Mouse (Mus musculus): ENCODE results near the gene Xrn2. TPM values are rescaled to one million over a fixed set of nuclear protein-coding genes. Genes with fewer than 3 reads are reported as not detected.
A peak's percentile ranks its signal among the peaks of the same experiment; 100 is the strongest.

The Xrn2 gene
- polyA plus RNA-seq, 1 experiment from 2014 or later = 62.9 TPM

DNA sequence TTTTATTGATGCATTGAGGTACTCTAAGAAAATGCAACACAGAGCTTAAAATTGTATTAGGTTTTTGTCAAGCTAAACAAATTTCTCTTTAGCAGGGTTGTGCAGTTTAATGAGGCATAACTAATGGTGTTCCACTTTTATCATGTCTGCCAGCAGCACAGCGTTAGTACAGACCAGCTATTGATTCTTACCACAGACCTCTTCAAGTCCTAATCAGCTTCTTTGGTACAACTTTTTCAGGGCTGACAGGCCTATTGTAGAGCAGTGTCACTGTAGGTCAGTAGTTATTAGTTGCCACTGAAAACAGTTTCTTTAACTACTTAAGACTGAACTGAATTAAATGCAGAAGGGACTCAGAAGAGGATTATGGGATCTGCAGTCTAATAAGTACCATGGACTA is 56.3 kb downstream of the Xrn2 start:
- Histone ChIP-seq H3K9me3 (no peaks in the 10 kb centered on the region), H3K4me3 (replicated peaks) (no peak overlapping the region), H3K9ac (no peak overlapping the region), H3K27ac (no peak overlapping the region), H3K4me2 (no peak overlapping the region), H3K27me3 (replicated peaks) (no peaks in the 10 kb centered on the region), H3K36me3 (peaks cover 4% of the 10 kb centered on the region; the same call in 1 of the 2 replicates), H3K4me1 (no peaks in the 10 kb centered on the region)
- 69% methylated on average over 1 of the region's 1 CpGs for WGBS
- no peak for ATAC-seq (ENCODE audit: insufficient read depth, low FRiP score, low read depth)

GRCm38 (mm10) chr2:147070305-147070704 is 57.5 kb downstream of the Xrn2 start:
- no peaks in the 10 kb centered on the region for H3K4me1 ChIP-seq
- no peak overlapping the region for H3K4me2 ChIP-seq
- WGBS = 87% methylated on average over 1 of the region's 1 CpGs
- H3K27me3 ChIP-seq (replicated peaks) = no peaks in the 10 kb centered on the region
- H3K27ac ChIP-seq = no peak overlapping the region
- 0 out of 2 replicates have a peak, but pooled peaks cover 4% of the 10 kb centered on the region for H3K36me3 ChIP-seq
- no peaks in the 10 kb centered on the region for H3K9me3 ChIP-seq
- H3K9ac ChIP-seq = no peak overlapping the region
- no peak for ATAC-seq (ENCODE audit: insufficient read depth, low FRiP score, low read depth)
- no peak overlapping the region for H3K4me3 ChIP-seq (replicated peaks)

DNA sequence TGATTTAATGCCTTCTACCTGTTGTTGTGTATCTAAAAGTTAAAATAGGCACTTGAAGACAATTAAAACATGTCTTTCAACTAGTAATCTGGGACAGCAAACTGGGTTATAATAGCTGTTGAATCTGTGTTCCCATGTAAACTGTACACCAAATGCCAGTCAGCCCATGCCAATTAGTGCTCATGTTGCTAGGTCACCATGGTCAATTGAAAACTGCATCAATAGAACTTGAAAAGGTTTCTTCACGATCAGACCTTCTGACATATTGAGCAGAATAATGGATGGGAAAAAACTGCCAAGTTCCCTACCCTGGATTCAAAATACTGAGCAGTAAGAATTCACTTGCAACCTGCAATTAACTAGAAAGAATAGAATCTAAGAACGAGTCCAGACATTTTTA is 61.2 kb downstream of the Xrn2 start:
- 80% methylated on average over 2 of the region's 2 CpGs for WGBS

DNA sequence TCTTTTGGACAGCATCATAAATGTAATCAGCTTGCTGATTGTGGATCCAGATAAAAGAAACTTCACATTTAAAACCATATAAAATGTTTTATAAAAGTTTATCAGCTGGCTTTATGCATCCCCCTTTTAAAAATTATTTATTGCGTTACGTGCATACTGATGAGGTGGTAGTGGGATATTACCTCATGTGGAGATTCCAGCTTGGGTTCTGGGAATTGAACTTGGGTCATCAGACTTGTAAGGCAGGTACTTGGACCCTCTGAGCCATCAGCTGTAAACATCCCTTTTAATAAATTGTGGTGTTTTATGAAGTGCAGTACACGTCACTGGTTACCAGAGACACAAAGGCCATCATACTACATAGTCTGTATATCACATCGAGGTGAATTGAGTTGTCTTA is 61.6 kb downstream of the Xrn2 start:
- Histone ChIP-seq H3K36me3 (peaks cover 3% of the 10 kb centered on the region; the same call in 1 of the 2 replicates), H3K4me1 (no peaks in the 10 kb centered on the region), H3K27me3 (replicated peaks) (peaks cover 1% of the 10 kb centered on the region), H3K9ac (no peak overlapping the region), H3K4me2 (no peak overlapping the region), H3K27ac (no peak overlapping the region), H3K4me3 (replicated peaks) (no peak overlapping the region), H3K9me3 (no peaks in the 10 kb centered on the region)
- no peak for ATAC-seq (ENCODE audit: insufficient read depth, low FRiP score, low read depth)
- 95% methylated on average over 4 of the region's 4 CpGs for WGBS

More for the DNA sequence above, 61.2 kb downstream of the Xrn2 start:
- no peaks in the 10 kb centered on the region for H3K9me3 ChIP-seq
- H3K4me3 ChIP-seq (replicated peaks) = no peak overlapping the region
- H3K27me3 ChIP-seq (replicated peaks) = no peaks in the 10 kb centered on the region
- no peak for ATAC-seq (ENCODE audit: insufficient read depth, low FRiP score, low read depth)
- H3K27ac ChIP-seq = no peak overlapping the region
- no peak overlapping the region for H3K4me2 ChIP-seq
- H3K36me3 ChIP-seq = peaks cover 6% of the 10 kb centered on the region; the same call in 1 of the 2 replicates
- no peaks in the 10 kb centered on the region for H3K4me1 ChIP-seq
- H3K9ac ChIP-seq = no peak overlapping the region

DNA sequence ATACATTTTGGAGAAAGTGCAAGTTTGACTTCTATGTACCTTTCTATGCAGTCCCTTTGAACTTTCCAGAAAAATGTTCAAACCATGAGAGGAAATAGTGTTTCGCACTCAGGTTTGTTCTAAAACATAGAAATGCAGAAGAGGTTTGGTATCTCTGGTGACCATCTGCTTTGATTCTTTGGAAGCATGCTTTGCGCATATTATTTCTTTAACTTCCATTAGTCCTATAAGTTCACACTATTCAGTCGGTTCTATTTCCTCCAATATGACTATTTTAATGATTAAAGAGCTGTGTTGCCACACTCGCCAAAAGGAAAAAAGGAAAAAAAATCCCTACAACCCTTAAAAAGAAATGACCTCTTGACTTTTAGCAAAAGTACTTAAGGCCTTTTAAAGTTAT is 69.6 kb downstream of the Xrn2 start:
- whole genome bisulfite sequencing = 65% methylated on average over 4 of the region's 4 CpGs
- H3K9ac ChIP-seq = no peak overlapping the region
- ATAC-seq (ENCODE audit: insufficient read depth, low FRiP score, low read depth) = no peak
- no peak overlapping the region for H3K4me2 ChIP-seq
- H3K27me3 ChIP-seq (replicated peaks) = peaks cover 57% of the 10 kb centered on the region
- peaks cover 18% of the 10 kb centered on the region for H3K4me1 ChIP-seq
- H3K4me3 ChIP-seq (replicated peaks) = no peak overlapping the region
- no peaks in the 10 kb centered on the region for H3K9me3 ChIP-seq
- no peak overlapping the region for H3K27ac ChIP-seq
- H3K36me3 ChIP-seq = no peaks in the 10 kb centered on the region

DNA sequence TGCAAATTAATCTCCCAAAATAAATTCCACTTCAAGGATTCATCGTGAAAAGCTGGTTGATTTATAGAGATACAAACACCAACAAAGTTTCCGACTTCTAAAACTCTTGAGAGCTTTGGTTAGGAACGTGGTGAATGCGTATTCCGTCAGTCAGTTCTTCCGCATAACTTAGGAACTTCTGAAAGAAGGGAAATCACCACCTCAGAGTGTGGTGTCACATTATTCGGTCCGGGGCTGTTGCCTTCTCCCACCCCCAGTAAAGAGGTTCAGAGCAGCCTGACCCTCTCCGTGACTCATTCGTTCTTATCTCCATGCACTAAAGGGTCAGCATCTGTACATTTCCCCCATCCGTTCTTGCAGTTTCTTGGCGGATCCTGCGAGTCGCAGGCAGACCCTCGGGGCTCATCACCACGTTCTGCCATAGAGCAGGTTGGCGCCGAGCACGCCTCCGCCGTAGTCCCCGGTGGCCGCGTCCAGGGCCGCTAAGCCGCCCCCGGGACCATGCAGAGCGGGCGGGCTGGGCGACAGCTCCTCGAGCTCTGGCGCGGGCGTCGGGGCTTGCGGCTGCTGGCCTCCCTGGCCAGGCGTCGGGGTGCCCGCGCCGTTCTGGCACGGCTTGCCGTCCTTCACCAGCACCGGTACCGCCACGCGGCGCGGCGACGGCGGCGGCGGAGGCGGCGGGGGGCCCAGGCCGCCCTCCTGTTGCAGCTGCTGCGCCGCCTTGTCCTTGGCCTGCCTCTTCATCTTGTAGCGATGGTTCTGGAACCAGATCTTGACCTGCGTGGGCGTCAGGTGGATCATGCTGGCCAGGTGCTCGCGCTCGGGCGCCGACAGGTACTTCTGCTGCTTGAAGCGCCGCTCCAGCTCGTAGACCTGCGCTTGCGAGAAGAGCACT is 70.9 kb downstream of the Xrn2 start:
- peak overlapping the region; percentile 63 for H3K4me2 ChIP-seq
- H3K27ac ChIP-seq = no peak overlapping the region
- ATAC-seq (ENCODE audit: insufficient read depth, low FRiP score, low read depth) = no peak
- H3K36me3 ChIP-seq = no peaks in the 10 kb centered on the region
- H3K4me3 ChIP-seq (replicated peaks) = peak overlapping the region; percentile 35
- H3K4me1 ChIP-seq = peaks cover 18% of the 10 kb centered on the region
- H3K27me3 ChIP-seq (replicated peaks) = peaks cover 60% of the 10 kb centered on the region
- H3K9me3 ChIP-seq = no peaks in the 10 kb centered on the region
- under 1% methylated on average over 69 of the region's 72 CpGs for WGBS
- no peak overlapping the region for H3K9ac ChIP-seq

DNA sequence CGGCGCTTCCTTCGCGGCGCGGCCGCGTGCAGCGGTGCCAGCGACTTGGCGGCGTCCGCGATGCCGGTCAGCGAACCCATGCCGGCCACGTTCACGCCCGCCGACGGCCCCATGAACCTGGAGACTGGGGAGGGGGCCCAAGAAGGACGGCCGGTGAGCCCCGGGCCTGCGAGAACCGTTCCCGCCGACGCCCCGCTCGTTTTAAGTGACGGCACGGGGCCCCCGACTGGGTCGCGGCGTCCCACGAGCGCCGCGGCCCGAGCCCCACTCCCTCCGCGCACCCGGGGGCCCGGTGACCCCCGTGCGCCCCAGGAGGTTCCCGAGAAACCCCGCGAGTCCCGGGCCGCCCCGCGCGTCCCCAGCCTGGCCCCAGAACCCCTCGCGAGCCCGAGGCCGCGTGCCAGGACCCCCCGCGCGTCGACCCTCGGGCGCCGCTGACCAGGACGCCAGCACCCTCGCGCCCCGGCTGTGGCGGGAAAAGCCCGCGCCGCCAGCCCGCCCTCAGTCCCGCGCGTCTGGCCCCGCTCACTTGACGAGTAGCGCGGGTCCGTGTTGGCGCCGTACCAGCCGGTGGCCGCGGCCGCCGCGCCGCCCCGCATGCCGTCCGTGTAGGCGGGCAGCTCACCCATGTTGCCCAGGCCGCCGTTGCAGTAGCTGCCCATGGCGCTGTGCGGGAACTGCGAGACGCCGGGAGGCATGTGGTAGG is 71.7 kb downstream of the Xrn2 start:
- peaks cover 57% of the 10 kb centered on the region for H3K27me3 ChIP-seq (replicated peaks)
- H3K9ac ChIP-seq = no peak overlapping the region
- peak overlapping the region; percentile 35 for H3K4me3 ChIP-seq (replicated peaks)
- no peaks in the 10 kb centered on the region for H3K9me3 ChIP-seq
- no peak overlapping the region for H3K27ac ChIP-seq
- WGBS = 2% methylated on average over 106 of the region's 106 CpGs
- peaks cover 18% of the 10 kb centered on the region for H3K4me1 ChIP-seq
- no peaks in the 10 kb centered on the region for H3K36me3 ChIP-seq
- peak overlapping the region; percentile 63 for H3K4me2 ChIP-seq
- ATAC-seq (ENCODE audit: insufficient read depth, low FRiP score, low read depth) = 0 out of 2 replicates have a peak, but pooled peaks have one; percentile 22

- H3K9me3 ChIP-seq = no peaks in the 10 kb centered on the region
- no peak within 1 kb of the TSS for H3K27ac ChIP-seq
- H3K36me3 ChIP-seq = no peaks in the 10 kb centered on the region
- peaks cover 18% of the 10 kb centered on the region for H3K4me1 ChIP-seq
- peak within 1 kb of the TSS; percentile 63 for H3K4me2 ChIP-seq
- H3K4me3 ChIP-seq (replicated peaks) = peak within 1 kb of the TSS; percentile 35
- H3K9ac ChIP-seq = no peak within 1 kb of the TSS
- WGBS = under 1% methylated on average over 62 of the region's 82 CpGs
- ATAC-seq (ENCODE audit: insufficient read depth, low FRiP score, low read depth) = peak; percentile 18; the same call in 1 of the 2 replicates
- peaks cover 60% of the 10 kb centered on the region for H3K27me3 ChIP-seq (replicated peaks)
Measured at GRCm38 (mm10) chr2:147085072-147085870, 72.5 kb downstream of the Xrn2 start, which contains the start of gene Nkx2-4. Gene Nkx2-4, minus strand, starts transcription at chr2:147085445.

GRCm38 (mm10) chr2:147085937-147086336 is 73.1 kb downstream of the Xrn2 start:
- WGBS = 8% methylated on average over 6 of the region's 6 CpGs
- Histone ChIP-seq H3K36me3 (no peaks in the 10 kb centered on the region), H3K27ac (no peak overlapping the region), H3K9me3 (no peaks in the 10 kb centered on the region), H3K4me1 (peaks cover 18% of the 10 kb centered on the region), H3K4me2 (no peak overlapping the region), H3K9ac (no peak overlapping the region), H3K4me3 (replicated peaks) (no peak overlapping the region), H3K27me3 (replicated peaks) (peaks cover 59% of the 10 kb centered on the region)
- no peak for ATAC-seq (ENCODE audit: insufficient read depth, low FRiP score, low read depth)

GRCm38 (mm10) chr2:147086441-147086840 is 73.6 kb downstream of the Xrn2 start:
- WGBS = 20% methylated on average over 5 of the region's 5 CpGs
- no peak for ATAC-seq (ENCODE audit: insufficient read depth, low FRiP score, low read depth)

GRCm38 (mm10) chr2:147119736-147120135 is 106.9 kb downstream of the Xrn2 start:
- no peak overlapping the region for H3K4me3 ChIP-seq (replicated peaks)
- no peak overlapping the region for H3K9ac ChIP-seq
- 77% methylated on average over 1 of the region's 1 CpGs for WGBS
- H3K4me2 ChIP-seq = no peak overlapping the region
- no peaks in the 10 kb centered on the region for H3K9me3 ChIP-seq
- H3K36me3 ChIP-seq = no peaks in the 10 kb centered on the region
- ATAC-seq (ENCODE audit: insufficient read depth, low FRiP score, low read depth) = no peak
- H3K27ac ChIP-seq = no peak overlapping the region
- no peaks in the 10 kb centered on the region for H3K4me1 ChIP-seq
- H3K27me3 ChIP-seq (replicated peaks) = no peaks in the 10 kb centered on the region

More at GRCm38 (mm10) chr2:147086441-147086840, 73.6 kb downstream of the Xrn2 start:
- Histone ChIP-seq H3K36me3 (no peaks in the 10 kb centered on the region), H3K4me1 (peaks cover 18% of the 10 kb centered on the region), H3K4me3 (replicated peaks) (no peak overlapping the region), H3K9ac (no peak overlapping the region), H3K9me3 (no peaks in the 10 kb centered on the region), H3K4me2 (no peak overlapping the region), H3K27me3 (replicated peaks) (peaks cover 54% of the 10 kb centered on the region), H3K27ac (no peak overlapping the region)
